Mouse (Mus musculus): Measurements from ENCODE around the gene Slc4a4.

The Slc4a4 gene

GRCm38 (mm10) chr5:89198501-89198900, 311.9 kb downstream of the Slc4a4 start:
- no peak for DNase-seq

DNA sequence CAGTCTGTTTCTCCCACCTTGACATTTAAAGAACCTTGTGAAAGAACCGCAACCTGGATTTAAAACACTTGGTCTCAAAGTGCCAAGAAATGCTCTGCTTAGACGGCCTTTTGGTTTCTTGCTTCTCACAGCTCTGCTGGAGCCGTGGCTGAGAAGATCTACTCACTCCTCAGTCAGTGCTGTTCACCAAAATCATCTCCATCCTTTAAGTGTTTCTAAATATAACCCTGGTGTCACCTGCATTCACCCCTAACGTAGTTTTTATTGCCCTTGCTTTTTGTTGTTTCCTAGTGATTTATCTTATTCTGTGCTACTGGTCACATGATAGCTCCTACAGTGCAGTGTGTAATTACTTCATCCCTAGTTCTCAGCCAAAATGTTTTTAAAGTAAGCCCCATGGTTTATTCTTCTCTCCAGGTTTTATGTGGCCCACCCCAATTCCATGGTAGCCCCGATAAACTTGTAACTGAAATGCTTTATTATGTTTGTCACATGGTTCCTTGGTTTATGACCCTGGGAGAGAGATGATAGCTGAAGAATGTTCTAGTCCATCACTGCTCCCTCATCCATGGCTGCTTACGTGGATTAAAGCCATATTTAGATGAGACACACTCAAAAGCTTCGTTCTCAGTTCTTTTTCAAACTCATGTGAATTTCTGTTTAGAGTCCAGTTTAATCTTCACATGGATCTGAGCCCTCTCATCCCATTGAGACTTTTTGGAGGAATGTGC, 323.5 kb downstream of the Slc4a4 start:
- no peak for DNase-seq

GRCm38 (mm10) chr5:89211057-89211456, 324.4 kb downstream of the Slc4a4 start:
- no peak for DNase-seq

DNA sequence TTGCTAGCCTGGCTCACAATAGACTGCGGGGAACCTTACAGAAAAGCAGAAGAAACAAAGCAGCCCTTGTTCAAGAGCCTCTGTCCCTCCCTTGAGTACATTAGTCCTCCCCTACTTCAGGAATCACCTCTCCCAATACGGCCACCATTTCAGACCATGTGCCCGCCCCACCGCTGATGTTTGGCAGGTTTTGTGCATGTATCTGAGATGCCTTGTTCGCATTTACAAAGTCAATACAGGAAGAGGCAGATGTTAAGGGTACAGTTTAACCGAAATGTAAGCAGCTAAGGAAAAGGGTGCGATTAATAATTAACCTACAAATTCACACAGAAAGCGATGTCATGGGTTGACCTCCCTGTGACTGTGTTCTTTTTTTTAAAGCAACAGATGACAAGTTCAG, 331.6 kb downstream of the Slc4a4 start:
- peak; percentile 23 for DNase-seq

DNA sequence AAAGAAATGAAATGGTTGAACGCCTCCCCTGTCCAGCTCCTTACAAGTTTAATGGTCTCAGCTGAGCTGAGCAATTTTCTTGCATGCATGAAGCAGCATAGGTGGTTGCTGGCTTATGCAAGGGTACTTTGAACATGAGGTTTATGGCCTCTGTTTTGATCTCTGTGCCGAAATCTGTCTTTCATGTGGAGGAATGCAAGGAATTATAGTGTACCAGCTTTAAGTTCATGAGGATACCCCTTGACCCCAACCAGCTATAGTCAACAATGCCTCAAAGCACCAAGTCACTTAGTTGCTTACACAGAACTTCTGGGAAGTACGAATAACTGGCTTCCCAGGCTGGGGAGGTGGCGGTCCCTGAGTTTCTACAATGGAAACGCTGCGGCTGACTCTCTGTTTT, 332.1 kb downstream of the Slc4a4 start:
- DNase-seq = no peak

GRCm38 (mm10) chr5:89221658-89222057, 335.0 kb downstream of the Slc4a4 start:
- peak; percentile 15 for DNase-seq

- DNase-seq = no peak
Observed at GRCm38 (mm10) chr5:89223061-89223740, 336.6 kb downstream of the Slc4a4 start.

DNA sequence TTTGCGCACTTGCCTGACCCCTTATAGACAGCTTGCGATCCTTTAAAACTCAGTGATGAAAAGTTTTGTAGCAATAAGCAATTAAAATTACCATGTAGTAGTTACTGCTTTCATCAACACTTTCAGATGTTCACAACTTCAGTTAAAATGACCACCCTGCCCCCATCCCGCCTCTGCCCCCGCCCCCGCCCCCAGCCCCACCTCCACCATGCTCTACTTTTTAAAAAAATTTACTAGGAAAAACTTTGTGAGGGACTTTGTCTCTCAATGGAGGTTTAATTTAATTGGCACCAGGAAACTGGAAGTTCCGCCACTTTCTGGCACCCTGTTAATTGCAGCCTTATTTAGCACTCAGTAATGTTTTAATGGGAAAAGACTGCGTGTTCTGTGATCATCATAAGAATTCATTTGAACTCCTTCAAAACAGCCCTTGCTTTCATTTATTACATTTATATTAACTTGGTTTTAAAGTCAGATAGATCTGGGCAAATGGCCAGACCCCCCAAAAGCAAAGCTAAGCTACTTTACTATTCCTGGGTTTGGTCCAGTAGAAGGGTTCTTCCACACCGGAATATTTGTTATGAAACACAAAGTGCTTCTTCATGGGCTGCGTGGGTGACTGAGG, 337.2 kb downstream of the Slc4a4 start:
- no peak for DNase-seq

DNA sequence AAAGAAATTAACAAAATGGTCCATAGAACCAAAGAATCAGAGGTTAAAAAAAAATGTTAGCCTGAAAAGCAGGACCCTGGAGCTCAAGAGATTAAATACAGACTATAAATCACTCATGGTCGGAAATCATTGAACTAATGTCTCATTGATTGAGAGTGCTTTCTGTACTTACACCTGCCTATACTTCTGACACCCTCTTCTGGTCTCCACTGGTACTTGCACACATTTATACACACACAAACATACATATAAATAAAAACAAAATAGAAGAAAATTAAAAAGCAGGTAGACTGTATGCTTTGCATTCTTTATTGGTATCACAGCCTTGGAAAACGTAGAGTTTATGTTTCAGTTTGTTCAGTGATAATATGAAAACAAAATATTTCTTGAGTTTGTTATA, 341.3 kb downstream of the Slc4a4 start:
- no peak for DNase-seq

DNA sequence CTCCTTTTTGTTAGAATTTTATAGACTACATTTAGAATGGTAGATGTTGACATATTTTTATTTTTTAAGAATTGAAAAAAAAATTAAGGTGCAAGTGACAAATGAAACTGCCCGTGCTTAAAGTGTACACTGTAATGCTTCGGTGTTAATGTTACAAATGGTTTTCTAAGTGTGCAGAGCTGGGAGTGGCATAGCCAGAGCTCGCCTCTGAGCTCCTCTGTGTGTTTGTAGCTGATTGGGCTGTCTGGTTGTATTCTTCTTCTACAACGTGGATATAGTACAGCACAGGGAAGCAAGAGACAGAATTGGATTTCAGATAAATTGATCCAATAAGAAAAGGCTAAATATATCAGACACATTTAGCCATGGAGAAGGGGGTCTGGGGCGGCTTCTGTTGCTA, 343.0 kb downstream of the Slc4a4 start:
- DNase-seq = no peak

DNA sequence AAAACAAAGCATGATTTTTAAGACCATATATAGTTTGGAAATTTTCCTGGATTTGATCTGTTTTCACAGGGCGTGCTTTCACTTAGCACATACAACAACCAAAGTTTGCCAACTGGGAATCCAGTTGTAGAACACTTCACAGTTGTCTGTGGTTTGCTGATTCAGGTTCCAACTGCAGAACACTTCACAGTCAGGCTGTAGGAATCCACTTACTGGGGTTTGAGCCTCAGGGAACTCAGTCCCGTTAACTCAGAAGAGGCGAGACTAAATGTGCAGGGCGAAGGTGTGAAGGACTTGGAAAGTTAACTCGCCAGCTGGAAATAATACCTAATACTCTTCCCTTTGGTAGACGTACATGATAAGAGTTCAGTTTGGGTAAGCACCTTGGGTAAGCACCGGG, 345.7 kb downstream of the Slc4a4 start:
- no peak for DNase-seq

DNA sequence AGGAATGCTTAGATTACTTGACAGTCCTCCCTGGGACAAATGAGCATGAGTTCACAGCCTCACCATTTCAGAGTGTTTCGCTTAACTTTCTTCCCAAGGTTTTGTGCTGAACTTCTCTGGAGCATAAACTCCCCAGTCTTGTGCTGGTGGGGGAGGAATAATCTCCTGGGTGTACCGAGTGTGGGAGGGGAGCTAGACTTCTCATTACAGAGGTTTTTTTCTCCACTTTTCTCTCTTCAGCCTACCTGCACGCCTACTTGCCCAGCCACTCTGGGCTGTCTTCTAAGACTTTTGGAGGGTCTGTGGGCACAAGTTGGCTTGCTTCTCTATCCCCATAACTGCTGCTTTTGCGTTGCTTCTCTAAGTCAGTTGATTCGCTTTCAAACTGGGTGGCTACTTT, 365.2 kb downstream of the Slc4a4 start:
- no peak for DNase-seq

DNA sequence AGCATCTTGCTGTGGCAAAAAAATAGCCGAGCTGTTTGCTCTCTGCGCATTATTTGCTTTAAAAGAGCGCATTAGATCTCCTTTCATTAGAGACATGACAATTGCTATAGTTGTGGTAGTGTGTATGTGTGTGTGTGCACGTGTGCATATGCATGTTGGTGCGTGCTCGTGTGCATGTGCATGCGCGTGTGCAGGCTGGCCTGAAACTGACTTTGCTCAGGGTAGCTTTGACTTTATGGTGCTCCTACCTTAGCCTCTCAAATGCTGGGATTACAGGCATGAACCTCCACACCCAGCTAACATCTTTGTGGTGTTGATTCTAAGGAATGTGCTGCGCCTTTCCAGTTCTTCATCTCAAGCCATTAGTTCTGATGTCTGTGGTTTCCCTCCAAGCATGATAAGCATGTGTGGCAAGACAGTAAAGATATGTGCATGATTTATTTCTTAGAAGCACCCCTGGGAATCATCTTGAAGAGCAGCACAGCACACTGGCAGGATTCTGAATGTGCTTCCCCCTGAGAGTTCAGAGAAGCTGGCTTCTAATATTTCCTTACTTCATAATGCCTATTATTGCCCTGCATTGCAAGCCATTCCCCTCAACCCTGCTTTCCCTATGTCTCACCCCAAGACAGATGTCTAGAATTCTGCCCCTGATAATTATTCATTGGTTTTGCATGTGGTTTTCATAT, 373.3 kb downstream of the Slc4a4 start:
- no peak for DNase-seq

- DNase-seq = no peak
Observed at GRCm38 (mm10) chr5:89277049-89277448, 390.4 kb downstream of the Slc4a4 start.

- peak; percentile 24 for DNase-seq
Observed at GRCm38 (mm10) chr5:89277616-89278015, 391.0 kb downstream of the Slc4a4 start.

DNA sequence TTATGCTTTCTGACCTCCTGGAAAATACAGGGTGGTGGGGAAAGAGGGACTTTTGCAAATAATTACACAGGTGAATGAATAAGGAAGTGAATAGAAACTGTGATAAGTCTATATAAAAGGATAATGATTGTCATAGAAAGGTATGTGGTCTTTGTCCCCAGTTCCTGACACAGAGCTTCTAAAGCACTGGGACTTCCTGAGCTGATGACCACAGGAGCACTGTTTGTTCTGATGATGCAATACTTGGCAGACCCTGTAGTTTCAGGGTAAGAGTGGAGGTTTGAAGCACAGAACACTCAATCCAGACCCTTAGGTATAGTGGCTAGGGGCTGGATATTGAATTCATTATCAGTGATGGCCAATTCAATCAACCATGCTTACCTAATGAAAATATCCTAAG, 391.7 kb downstream of the Slc4a4 start:
- DNase-seq = no peak

- no peak for DNase-seq
Observed at GRCm38 (mm10) chr5:89280312-89280863, 393.8 kb downstream of the Slc4a4 start.

Data from liver (tissue).